Mouse (Mus musculus) midbrain, embryonic 16.5 days (tissue): ENCODE results near the gene Creb3l1. TPM values are rescaled to one million over a fixed set of nuclear protein-coding genes. Genes with fewer than 3 reads are reported as not detected.

Experiments used
- ATAC-seq: fragments of 200-750 bp; cut with Nextera tagmentation; 2 replicates; pipeline ENCODE4 v1.8.0; 2017; ENCODE audit warnings: moderate TSS enrichment
- H3K27ac ChIP-seq: fragments of 300-500 bp; sonication (generic); 2 replicates; pipeline ENCODE4 v1.5.1; 2014; ENCODE audit warnings: mild to moderate bottlenecking, low read length, mixed read lengths
- H3K27me3 ChIP-seq: fragments of 300-500 bp; sonication (generic); 2 replicates; pipeline ENCODE4 v1.6.1; 2014; ENCODE audit warnings: low read depth, low read length, mixed read lengths; ENCODE audit not compliant: control insufficient read depth, insufficient read depth
- H3K36me3 ChIP-seq: fragments of 300-500 bp; sonication (generic); 2 replicates; pipeline ENCODE4 v1.6.1; 2014; ENCODE audit warnings: mild to moderate bottlenecking, low read length, moderate library complexity, mixed read lengths; ENCODE audit not compliant: control insufficient read depth, insufficient read depth
- H3K4me1 ChIP-seq: fragments of 300-500 bp; sonication (generic); 2 replicates; pipeline ENCODE4 v1.6.1; 2014; ENCODE audit warnings: mild to moderate bottlenecking, low read length, mixed read lengths; ENCODE audit not compliant: control insufficient read depth, insufficient read depth
- H3K4me2 ChIP-seq: fragments of 300-500 bp; sonication (generic); 2 replicates; pipeline ENCODE4 v1.6.1; 2014; ENCODE audit warnings: mild to moderate bottlenecking, low read length, mixed read lengths
- H3K4me3 ChIP-seq: fragments of 300-500 bp; sonication (generic); 2 replicates; pipeline ENCODE4 v1.5.1; 2014; ENCODE audit warnings: low read depth, mild to moderate bottlenecking, low read length, moderate library complexity, mixed read lengths
- H3K9ac ChIP-seq: fragments of 300-500 bp; sonication (generic); 2 replicates; pipeline ENCODE4 v1.6.1; 2014; ENCODE audit warnings: low read depth, low read length, mixed read lengths
- H3K9me3 ChIP-seq: fragments of 300-500 bp; sonication (generic); replicated peaks from 2 replicates; pipeline ENCODE4 v1.6.1; 2014; ENCODE audit warnings: mild to moderate bottlenecking, low read length, mixed read lengths; ENCODE audit not compliant: control insufficient read depth, poor library complexity, severe bottlenecking
- WGBS: fragments of 180-500 bp; shearing (Covaris S2); extraction: QIAGEN DNeasy Blood & Tissue Kit; methylation state at CpG from one replicate; pipeline ENCODE4 v1.1.7; 2014; 5-methylcytosine and 5-hydroxymethylcytosine counted together
- polyA plus RNA-seq: library from polyadenylated mRNA; unstranded; fragments of >200 nt; fragmentation: Nextera tagmentation; extraction: Ambion mirVana; gene quantifications from 2 replicates; pipeline ENCODE4 v1.2.1, GENCODE M21; 2015

Creb3l1 gene
- polyA plus RNA-seq, 1 experiment from 2014 or later, result 1.9 TPM

DNA sequence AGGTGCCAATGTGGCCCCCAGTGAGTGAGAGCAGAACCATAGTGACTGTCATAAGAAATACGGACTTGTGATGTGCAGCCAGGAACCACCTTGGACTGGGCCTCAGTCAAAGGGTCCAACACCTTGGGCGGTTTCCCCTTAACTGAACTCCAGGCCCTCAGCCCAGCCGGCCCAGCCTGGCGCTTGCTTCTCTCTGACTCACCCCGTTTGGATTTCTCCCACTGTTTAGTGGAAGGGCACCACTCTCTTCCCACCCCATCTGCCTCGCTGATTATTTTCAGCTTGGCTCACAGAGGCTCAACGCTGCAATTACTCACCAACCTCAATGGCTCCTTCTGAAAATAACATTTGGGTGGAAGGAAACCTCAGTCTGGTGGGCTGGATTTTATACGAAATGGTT, 27.9 kb upstream of the Creb3l1 start:
- no peak overlapping the region for H3K27ac ChIP-seq
- H3K4me2 ChIP-seq, result no peak overlapping the region
- H3K4me1 ChIP-seq, result peaks cover 7% of the 10 kb centered on the region
- no peaks in the 10 kb centered on the region for H3K9me3 ChIP-seq
- no peak for ATAC-seq
- H3K4me3 ChIP-seq, result no peak overlapping the region
- H3K27me3 ChIP-seq, result peaks cover 6% of the 10 kb centered on the region; the same call in 1 of the 2 replicates
- no peak overlapping the region for H3K9ac ChIP-seq
- no peaks in the 10 kb centered on the region for H3K36me3 ChIP-seq
- 81% methylated on average over 8 of the region's 8 CpGs for WGBS

DNA sequence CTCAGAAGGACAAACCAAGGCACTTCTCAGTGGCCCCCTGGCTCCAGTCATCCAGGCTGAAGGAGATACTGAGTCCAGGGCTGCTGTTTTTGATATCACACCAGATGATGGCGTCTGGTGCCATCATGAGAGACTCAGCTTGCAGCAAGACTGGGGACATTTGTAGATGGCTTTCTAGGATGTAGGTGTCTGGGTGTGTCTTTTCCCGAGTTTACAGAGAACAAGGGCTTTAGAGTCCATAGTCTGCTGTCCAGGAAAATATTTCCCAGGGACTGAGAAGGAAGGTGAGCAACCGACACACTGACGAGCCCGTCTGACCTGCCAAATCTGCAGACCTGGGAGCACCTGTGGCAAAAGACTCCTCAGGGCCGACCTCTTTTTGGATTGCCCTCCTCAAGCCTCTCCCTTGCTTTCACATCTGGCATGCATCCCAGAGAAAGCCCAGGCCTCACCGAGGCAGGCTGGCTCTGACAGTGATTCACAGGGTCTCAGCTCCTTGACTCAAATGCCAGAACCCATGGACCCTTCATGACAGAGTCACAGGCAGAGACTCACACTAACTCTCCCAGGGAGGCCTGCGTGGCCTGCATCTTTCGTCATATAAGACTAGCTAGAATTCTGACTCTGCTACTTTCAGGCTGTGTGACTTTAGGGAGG, 23.9 kb upstream of the Creb3l1 start:
- Histone ChIP-seq H3K36me3 (no peaks in the 10 kb centered on the region), H3K9ac (no peak overlapping the region), H3K9me3 (no peaks in the 10 kb centered on the region), H3K27me3 (0 out of 2 replicates have a peak, but pooled peaks cover 2% of the 10 kb centered on the region), H3K4me1 (no peaks in the 10 kb centered on the region), H3K4me3 (no peak overlapping the region), H3K27ac (no peak overlapping the region), H3K4me2 (no peak overlapping the region)
- no peak for ATAC-seq
- WGBS, result 72% methylated on average over 9 of the region's 9 CpGs

DNA sequence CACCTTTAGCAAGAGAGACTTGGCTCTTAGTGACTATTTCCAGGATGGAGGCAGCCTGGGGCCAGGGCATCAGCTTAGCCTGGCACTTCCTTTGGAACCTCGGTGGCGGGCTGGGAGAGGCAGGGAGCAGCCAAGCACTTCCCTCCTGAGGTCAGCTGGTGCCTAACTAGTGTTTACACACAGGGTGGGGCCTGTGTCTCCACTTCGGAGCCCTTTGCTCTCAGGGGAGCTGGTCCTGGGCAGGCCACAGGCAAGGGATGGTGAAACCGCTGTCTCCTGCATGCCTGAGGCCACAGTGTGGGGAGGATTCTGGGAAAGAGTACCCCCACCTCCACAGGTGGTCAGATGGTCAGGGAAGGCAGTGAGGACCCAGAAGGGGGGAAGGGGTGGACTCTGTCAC, 23.3 kb upstream of the Creb3l1 start:
- H3K9ac ChIP-seq, result no peak overlapping the region
- no peak overlapping the region for H3K27ac ChIP-seq
- no peak overlapping the region for H3K4me3 ChIP-seq
- no peaks in the 10 kb centered on the region for H3K4me1 ChIP-seq
- no peak for ATAC-seq
- 34% methylated on average over 4 of the region's 4 CpGs for WGBS
- no peaks in the 10 kb centered on the region for H3K9me3 ChIP-seq
- no peak overlapping the region for H3K4me2 ChIP-seq
- H3K36me3 ChIP-seq, result no peaks in the 10 kb centered on the region
- 0 out of 2 replicates have a peak, but pooled peaks cover 2% of the 10 kb centered on the region for H3K27me3 ChIP-seq

DNA sequence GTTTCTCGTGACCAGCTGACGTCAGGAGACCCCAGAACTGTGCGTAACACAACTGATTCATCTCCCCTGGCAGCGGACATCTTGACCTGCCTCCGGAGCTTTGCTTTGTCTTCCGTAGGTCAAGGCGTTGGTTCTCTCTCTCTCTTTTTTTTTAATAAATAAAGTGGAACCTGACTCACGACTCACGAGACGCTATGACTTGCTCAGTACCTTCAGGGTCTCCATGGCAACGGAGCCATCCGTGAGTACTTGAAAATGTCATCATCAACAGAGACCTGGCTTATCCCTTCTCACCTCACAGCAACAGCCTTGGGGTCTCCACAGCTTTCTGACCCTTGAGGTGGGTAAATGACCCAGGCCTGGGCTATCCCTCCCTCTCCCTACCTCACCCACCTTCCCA, 19.0 kb upstream of the Creb3l1 start:
- no peak overlapping the region for H3K4me3 ChIP-seq
- no peak overlapping the region for H3K9ac ChIP-seq
- WGBS, result 75% methylated on average over 12 of the region's 12 CpGs
- H3K9me3 ChIP-seq, result no peaks in the 10 kb centered on the region
- H3K36me3 ChIP-seq, result no peaks in the 10 kb centered on the region
- H3K4me2 ChIP-seq, result no peak overlapping the region
- H3K27me3 ChIP-seq, result no peaks in the 10 kb centered on the region
- H3K4me1 ChIP-seq, result no peaks in the 10 kb centered on the region
- 0 out of 2 replicates have a peak, but pooled peaks have one; percentile 25 for ATAC-seq
- H3K27ac ChIP-seq, result peak overlapping the region; percentile 29; the same call in 1 of the 2 replicates

DNA sequence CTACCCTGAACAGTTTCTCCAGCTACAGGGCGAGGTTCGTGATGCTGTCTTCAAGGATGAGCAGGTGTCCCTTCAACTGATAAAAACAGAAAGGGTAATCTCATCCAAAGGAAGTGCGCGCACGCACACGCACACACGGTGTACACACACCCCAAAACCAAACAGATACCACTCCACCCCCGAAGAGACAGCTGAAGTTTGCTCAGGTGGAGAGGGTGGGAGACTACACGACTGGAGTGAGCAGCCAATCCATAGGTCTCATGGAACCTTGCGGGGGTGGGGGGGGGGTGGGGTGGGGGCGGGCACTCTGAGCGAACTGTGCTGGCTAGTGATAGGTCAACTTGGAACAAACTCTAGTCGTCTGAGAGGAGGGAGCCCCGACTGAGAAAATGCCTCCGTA, 17.2 kb upstream of the Creb3l1 start:
- Histone ChIP-seq H3K9me3 (no peaks in the 10 kb centered on the region), H3K27ac (no peak overlapping the region), H3K4me3 (no peak overlapping the region), H3K9ac (no peak overlapping the region), H3K4me2 (no peak overlapping the region), H3K27me3 (no peaks in the 10 kb centered on the region), H3K36me3 (no peaks in the 10 kb centered on the region), H3K4me1 (no peaks in the 10 kb centered on the region)
- ATAC-seq, result no peak
- WGBS, result 83% methylated on average over 15 of the region's 15 CpGs

DNA sequence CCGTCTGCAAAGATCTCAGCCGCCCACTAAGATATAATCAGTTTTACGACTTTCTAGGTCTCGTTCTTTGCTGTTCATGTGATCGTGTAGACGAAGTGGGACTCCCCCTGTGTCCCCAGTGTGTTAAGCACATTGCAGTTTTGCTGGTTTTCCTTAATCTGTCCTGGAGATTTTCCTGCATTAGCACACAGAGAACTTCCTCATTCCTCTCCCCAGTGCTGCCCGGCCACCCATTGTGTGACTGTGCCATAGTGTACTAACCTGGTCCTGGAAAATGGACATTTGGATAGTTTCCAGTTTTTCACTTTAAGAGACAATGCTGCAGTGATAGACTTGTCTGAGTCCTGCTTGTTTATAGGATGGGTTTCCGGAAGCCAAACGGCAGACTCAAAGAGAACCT, 10.0 kb upstream of the Creb3l1 start:
- no peaks in the 10 kb centered on the region for H3K9me3 ChIP-seq

DNA sequence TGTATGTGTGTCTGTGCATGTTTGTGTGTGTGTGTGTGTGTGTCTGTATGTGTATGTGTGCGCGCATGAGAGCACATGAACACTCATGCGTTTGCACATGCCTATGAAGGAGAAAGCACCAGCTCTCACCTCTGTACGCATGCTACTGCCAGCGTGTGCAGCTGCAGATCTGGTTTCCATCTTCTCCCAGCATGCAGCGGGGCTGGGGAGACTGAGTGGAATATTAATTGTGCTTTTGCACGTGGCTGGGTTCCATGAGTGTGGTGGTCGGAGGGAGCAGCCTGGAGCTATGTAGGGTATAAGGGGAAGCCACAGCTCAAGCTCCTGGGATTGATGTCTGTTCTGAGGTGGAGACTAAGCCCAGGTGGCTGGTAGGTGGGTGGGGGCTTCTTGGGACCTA, 6.3 kb upstream of the Creb3l1 start:
- H3K4me3 ChIP-seq, result no peak overlapping the region
- H3K27me3 ChIP-seq, result no peaks in the 10 kb centered on the region
- H3K4me1 ChIP-seq, result peaks cover 3% of the 10 kb centered on the region; the same call in 1 of the 2 replicates
- H3K27ac ChIP-seq, result no peak overlapping the region
- no peak overlapping the region for H3K9ac ChIP-seq
- no peaks in the 10 kb centered on the region for H3K9me3 ChIP-seq
- 0 out of 2 replicates have a peak, but pooled peaks have one; percentile 48 for ATAC-seq
- no peak overlapping the region for H3K4me2 ChIP-seq
- no peaks in the 10 kb centered on the region for H3K36me3 ChIP-seq
- WGBS, result 51% methylated on average over 8 of the region's 8 CpGs

More for the DNA sequence above, 10.0 kb upstream of the Creb3l1 start:
- WGBS, result 83% methylated on average over 9 of the region's 9 CpGs
- H3K4me2 ChIP-seq, result no peak overlapping the region
- no peak overlapping the region for H3K4me3 ChIP-seq
- ATAC-seq, result no peak
- H3K4me1 ChIP-seq, result peaks cover 3% of the 10 kb centered on the region; the same call in 1 of the 2 replicates
- H3K27me3 ChIP-seq, result no peaks in the 10 kb centered on the region
- no peaks in the 10 kb centered on the region for H3K36me3 ChIP-seq
- no peak overlapping the region for H3K27ac ChIP-seq
- H3K9ac ChIP-seq, result no peak overlapping the region

DNA sequence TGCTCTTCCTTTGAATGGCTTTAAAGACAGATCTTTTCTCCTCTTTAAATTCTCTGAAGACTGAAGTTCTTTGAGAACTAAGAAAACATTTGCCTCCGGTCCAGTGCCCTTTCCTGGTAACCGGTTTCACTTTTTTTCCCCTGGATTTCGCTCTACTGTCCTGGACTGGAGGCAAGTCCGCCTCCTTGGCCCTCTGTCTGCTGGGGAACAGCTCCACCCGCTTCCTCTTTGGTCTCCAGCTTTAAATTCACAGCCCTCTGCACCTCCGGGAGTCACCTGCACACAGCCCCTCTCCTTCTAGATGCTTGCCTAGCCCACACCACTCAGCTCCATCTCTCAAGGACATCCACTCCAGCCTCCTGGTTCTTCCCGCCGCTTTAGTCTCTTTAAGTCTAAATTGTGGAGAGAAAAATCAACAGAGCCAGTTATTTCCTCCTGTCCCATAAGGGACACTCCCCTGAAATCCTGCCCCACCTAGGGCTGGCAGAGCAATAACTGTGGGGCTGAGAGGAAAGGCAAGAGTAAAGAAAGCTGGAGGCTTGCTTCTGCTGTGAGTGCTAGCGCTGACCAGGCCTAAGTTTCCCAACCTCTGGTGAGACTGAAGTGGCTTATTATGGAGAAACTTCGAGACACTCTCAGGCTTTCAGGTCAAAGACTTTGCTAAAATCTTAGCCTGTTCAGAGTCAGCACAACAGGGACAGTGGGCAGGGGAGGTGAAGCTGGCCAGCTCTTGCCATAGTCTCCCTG, 5.3 kb upstream of the Creb3l1 start:
- Histone ChIP-seq H3K9ac (no peak overlapping the region), H3K27ac (no peak overlapping the region), H3K4me2 (no peak overlapping the region), H3K9me3 (no peaks in the 10 kb centered on the region), H3K36me3 (no peaks in the 10 kb centered on the region), H3K4me1 (peaks cover 3% of the 10 kb centered on the region; the same call in 1 of the 2 replicates), H3K27me3 (no peaks in the 10 kb centered on the region), H3K4me3 (no peak overlapping the region)
- ATAC-seq, result no peak
- WGBS, result 80% methylated on average over 10 of the region's 10 CpGs
